Mouse (Mus musculus): ENCODE results near the gene Col12a1.

The Col12a1 gene

DNA sequence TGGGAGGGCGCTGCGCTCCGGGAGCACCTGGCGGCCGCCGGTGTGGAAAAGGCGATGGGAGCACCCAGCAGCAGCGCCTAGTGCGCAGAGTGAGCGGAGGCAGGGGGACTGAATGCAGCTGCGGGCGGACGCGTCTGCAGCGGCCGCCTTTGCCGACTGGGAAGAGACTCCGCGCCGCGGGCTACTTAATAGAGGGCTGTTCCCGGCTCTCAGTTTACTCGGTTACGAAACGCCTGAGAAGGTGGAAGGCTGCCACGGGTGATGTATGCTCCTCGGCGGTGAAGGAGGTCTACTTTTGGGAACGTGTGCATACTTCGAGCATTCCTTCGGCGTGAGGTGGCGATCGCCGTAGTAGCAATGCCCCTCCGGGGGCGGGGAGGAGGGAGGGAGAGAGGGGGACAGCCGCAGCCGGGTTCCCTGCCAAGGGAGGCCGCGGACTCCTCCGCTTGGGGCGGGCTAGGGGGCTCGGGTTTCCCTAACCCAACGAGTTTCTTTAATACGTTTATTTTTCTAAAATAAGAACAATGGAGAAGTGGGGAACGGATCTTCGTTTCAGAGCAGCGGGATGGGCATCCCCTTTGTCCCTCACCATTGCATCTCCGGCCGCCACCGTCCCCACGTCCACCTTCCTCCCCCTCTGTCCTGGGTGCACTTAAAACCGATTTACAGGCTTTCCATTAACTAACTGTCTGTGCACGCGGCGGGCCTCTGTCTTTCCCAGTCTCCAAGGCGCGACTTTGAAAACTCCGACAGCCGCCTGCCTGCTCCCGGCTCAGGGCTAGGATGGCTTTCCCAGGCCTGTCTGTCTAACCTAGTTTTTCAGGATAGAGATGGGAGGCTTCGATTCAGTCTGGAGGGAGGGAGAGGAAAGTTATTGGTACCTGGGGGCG is at the start of gene Col12a1:
Gene Col12a1 (minus strand): TSS at position 351 of the 890 bp plus-strand sequence.
- no peak for DNase-seq

DNA sequence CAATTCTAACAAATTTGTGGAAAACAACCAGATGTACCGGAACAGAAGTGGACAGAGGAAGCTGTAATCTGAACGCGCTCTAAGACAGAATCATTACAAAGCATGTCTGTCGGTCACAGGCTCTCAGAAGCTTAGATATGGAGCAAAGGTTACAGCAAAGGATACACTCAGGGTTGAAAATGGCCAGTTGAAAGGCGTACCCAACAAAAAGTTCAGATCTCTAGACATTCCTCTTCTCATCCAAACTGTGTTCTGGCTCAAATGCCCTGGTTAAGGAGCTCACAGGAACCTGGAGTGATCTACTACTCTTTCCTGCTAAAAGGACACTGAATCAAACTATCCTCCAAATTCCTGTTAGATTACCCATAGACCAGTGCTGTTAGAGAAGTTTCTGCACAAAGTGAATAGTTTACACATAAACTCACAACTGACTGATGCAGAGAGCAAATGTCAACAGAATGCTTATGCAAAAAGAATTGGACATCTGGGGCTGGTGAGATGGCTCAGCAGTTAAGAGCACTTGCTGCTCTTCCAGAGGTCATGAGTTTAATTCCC is 48.4 kb upstream of the Col12a1 start:
- DNase-seq = no peak

DNA sequence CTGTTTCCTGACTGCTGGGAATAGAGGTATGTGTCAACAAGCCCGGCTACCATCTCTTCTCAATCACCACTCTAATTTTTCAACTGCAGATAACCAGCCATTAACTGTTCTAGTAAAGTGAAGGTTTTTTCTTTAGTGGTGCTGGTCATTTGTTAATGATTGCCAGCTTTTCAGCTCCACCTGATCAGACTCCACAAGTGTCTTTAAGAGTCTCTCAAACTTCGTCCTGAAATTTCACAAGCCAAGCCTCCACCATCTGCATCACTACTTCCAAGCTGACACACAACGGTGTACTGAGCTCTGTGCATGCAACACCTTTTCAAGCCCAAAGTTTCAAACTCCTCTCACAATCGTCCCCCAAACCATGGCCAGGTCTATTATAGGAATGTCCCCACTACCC is 46.7 kb upstream of the Col12a1 start:
- no peak for DNase-seq

DNA sequence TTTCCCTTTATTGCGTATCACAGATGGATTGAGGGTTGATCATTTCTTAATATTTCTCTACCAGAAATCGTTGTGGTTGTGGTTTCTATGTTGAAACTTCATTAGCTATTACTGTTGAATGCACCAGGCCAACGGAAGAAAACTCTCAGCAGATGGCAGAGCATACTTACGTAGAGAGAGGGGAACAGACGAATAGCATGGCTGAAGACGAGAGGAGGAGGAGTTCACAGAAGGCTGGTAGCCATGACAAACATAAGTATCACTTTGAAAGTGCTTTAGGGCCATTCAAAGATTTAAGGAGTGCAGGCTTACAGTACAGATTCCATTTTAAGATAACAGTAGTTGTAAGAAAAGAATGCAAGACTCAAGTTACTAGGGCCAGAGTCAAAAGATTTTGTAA is 43.9 kb upstream of the Col12a1 start:
- DNase-seq = no peak

DNA sequence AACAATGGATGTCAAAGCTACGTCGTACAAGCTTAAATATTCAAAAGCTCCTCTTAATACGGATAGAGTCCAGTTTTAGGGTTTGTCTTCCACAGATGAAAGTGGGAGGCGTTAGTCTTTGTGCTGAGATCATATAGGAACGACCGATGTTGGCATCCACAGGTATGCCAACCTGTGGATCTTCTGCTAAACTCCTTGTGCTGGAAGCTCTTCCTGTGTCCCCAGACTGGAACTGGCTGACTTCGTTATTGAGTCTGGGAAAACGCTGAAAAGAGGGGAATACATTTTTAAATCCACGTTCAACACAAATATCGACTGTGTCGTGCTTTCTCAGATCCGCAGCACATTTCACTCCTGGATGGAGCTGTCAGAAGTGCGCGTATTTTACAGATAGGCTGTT is 41.4 kb upstream of the Col12a1 start:
- no peak for DNase-seq

DNA sequence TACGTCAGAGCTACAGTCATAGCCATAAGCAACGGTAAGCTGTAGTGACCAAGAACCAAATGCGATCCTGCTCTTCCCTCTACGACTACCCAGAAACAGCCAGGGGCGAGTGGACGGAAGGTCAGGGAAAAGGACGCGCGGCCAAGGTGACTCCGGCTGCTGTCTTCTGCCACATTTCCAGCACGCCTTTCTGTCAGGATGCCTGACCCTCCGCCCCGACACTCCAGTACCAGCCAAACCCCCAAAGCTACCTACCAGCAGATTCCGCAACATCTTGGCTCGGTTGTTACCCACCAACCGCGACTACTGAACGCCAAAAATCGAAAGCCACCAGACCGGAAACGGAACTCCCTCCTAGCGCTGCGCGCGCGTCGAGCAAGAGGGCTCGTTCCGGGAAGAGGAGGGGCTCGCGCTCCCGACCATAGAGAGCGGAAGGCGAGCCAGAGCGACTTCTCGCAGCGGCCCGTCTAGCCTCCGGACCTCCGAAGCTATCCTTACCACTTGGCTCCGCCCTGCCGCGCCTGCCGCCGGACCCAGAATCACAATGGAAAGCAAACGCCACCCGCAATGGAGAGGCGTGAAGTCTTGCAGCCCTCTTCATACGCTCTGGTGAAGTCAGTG is 40.9 kb upstream of the Col12a1 start, which contains the start of gene Cox7a2:
Gene Cox7a2 (minus strand): TSS at position 494 of the 621 bp plus-strand sequence.
- peak; percentile 97 for DNase-seq

DNA sequence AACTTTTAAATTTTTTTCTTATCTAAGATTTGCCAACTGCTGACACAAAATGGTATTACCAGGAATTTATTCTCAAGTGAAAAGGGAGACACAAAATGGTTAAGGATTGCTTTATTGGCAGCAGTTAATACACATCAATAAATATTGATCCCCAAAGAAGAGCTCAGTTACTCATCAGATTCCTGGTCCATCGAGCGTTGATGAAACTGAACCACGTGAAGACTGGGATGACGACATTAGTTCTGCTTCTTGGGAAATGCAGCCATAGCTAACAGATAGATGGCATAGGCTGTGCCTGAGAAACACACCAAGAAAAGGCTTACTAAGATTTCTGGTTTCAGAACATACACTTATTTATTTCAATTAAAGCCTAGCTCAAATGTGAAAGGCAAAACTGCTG is 36.7 kb upstream of the Col12a1 start:
- DNase-seq = no peak

DNA sequence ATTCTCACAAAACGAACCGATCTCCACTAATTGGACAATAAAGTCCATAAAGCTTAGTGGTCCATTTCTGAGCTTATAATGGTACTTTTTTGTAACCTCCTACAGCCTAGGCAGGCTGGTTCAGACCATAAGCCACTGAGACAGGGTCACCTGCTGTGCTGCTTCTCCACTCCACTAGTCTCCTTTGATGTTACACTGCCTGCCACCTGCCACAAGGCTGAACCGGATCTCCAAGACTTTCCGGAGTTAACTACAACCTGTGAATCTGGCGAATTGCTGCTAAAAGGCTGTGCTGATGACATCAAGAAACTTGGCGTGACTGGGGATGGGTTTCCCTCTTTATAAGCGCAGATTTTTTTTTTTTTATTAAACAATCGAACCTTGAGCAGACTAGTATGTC is 33.2 kb upstream of the Col12a1 start:
- DNase-seq = no peak

DNA sequence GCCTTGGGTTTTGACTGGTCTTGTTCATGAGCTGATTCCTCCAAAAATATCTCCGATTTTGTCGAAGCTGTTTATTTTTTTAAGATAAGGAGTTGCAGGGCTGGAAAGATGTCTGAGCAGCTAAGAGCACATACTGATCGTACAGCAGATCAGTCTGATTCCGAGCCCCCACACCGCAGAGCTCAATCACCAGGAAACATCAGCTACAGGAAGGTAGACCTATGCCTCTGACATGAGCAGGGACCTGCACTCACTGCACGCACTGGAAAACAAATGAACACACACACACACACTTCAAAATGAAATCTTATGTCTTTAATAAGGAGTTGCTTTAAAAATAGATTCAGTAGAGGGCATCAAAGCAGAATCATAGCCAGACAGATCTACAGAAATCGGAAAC is 32.1 kb upstream of the Col12a1 start:
- no peak for DNase-seq

DNA sequence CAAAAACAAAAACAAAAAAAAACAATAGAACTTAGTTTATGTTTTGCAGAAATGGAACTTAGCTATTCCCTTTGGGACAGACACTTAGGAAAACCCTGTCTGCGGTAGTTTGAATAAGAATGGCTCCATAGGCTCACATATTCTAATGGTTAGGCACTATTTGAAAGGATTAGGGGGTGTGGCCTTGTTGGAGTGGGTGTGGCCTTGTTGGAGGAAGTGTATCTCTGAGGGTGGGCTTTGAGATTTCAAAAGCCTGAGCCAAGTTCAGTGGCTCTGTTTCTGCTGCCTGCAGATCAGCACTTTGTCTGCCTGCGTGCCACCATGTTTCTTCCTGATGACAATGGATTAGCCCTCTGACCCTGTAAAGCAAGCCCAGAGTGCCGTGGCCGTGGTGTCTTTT is 26.4 kb upstream of the Col12a1 start:
- no peak for DNase-seq

DNA sequence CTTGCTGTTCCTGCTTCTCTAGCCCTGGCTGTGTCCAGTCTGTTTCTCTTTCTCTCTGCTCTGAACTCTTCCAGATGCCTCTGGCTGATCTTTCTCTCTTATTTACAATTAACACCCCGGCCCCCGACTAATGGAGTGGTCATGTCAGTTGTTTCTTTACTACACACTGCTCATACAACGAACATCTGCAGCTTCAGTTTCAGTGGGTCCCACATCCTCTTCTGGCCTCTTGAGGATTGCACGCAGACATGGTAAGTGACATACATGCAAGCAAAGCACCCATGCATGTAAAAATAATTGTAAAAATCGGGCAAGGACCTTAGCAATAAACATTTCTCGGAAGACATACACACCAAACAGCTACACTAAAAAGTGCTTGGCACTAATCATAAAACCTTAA is 17.0 kb upstream of the Col12a1 start:
- no peak for DNase-seq

DNA sequence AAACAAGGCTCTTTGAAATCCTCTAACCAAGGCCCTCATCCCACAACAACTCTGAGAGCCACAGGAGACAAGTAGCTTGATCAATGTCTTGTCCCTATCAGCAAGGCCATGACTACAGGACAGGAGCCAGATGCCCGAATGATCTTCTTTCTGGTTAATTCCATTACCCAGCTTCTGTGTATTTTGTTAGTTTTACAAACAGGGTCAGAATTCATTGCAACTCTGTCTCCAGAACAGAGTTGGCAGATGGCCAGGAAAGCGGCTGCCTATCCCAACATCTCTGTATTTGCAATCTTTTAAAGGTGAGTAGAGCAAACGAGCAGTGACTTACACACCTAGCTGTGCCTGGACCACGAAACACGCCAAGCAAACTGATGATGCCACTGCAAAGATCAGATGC is 11.7 kb upstream of the Col12a1 start:
- DNase-seq = no peak

DNA sequence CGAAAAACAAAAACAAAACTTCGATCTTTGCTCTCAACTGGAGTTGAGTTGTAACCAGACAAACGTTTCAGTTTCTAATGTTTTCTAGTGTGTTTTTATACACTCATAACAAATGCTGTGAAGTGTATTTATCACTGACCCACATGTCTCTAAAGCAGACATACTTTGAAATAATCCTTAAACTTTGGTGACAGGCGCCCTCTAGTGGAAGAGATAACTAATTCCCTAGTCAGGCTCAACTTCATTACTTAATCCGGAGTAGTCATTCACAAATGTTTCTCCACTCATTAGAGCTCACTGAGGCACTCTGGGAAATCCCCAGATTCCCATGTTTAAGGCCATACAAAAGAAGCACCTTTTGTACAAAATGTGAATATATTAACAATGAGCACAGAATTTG is 4.5 kb upstream of the Col12a1 start:
- DNase-seq = no peak

DNA sequence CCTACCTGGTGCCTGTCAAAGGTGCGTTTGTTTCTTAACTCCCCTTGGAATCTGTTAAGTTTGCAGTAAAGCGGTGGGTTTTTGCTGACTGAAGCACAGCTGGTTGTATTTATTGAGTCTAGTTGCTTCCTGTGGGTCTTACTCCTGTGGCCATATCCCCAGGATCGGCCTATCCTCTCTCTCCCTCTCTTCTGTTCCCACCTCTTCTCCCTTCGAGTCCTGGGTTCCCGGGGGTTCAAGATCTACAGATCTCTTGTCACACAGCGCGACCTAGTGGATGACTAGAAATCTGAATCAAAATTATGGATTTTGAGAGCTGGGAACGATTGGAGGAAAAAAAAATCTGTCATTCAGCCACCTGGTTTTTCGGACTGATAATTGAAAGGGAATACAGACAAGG is 2.4 kb upstream of the Col12a1 start:
- peak; percentile 23 for DNase-seq

DNA sequence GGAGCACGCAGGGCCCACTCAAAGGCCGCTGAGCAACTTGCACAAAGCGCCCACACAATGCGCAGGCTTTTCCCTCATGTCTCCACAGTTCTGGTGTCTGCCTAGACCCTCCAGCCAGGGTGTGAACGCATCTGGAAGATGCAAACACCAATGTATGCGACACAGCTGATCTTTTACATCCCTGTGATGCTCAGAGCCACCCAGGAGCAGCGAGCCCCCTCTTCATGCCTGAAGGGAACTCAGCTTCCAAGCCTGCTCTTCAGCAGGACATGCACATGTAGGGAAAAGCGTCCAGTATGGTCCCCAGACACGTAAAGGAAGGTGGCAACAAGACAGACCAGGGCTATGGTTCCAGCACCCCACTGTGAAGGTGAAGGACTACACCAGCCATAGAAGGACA is 1.5 kb upstream of the Col12a1 start:
- no peak for DNase-seq

DNA sequence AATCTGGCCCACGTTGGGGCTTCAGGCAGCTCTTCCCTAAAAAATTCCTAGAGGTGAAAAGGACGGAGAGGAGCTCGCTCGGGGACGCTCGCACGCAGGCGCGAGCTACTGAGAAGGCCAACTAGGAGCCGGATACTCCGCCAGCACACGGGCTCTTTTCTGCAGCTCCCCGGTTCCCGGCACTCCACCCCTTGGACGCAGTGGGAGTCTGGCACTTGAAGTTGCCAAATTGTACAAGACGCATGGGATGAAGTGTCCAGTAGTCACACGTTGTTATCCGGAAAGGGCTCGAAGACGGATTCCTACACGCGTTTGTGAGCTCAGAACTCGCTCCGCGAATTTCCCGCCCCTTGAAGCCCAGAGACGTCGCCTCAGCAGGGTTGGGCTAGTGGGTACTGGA is 820 bp upstream of the Col12a1 start:
- DNase-seq = no peak

DNA sequence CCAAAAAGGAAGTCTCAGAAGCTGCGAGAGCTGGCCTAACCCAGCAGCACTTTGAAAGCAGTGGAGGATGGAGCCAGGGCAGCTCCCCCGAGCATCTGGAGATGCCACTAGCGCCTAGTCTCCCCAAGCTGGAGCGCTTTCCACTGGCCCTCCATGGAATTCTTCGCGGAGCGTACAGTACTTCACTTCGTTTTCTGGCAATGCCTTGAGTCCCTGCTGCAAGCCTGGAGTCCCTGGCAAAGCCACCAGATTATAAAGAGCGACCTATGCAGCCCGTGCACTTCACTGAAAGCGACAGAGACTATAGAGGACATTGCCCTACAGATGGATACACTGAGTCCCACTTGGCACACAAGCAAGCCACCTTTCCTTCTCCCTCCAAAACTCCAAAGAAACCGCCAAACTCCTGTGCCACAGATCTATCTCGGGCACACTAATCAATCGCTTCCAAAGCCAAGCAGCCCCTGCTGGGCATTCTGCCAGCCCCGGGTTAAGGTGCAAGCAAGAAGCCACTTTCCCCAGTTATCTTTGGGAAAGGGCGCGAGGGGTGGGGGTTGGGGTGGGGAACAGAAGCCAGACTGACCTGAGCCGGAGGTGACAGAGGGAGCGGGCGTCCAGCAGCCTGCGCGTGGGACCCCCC is 675 bp downstream of the Col12a1 start:
- DNase-seq = no peak

DNA sequence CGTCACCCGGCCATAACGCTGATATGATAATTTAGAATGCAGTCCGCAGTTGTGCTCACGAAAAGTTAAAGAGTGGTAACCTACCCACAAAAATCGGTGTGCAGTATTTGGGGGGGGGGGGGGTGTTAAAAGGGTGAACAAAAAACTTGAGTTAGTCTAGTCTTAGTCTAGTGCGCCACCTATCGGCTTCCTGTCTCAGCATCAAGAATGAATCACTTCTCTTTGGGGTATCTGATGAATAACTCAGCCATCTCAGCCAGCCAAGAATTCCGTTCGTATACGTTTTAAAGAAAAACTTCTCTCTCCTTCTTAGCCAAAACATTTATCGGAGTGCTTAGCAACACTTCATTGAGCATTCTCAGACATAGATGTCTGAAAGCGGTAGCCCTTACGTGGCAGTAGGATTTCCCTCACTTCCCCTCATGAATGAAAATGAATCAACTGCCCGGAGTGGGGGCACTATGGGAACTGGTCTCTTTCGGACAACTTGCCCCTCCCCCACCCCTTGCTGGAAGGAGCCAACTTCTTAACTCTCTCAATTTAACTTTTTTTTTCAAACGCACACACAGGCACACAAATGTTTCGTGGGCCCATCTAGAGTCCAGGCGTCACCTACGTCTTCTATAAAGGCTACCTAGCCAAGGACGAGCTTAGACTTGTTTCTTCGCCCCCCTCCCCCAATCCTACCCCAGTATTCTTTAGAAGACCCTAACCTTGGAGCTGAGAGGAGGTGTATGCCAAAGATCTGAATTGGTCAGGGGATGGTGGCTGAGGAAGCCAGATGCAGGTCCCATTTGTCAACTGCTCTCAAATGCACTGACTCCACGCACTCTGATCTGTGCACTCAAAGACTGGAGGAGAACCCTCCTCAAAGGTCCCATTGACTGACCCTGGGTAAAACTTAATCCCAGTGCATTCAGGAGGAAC is 1.5 kb downstream of the Col12a1 start:
- DNase-seq = peak; percentile 57

DNA sequence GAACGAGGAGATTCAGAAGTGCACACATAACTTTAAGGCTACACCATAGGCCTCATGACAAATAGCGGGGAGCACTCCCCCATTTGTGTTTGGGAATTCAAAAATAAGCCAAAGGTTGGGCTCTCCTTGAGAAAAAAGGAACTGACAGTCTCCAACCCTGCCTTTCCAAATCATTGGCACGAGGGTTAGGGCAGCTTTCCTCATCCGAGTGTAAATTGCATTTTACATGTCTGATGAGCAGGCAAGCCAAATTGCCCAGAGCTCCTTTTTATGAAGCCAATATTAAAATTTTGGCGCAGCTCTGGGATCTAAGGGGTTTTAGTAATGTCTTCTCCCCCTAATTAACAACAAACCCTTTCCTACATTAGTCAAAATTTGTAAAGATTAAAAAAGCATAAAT is 2.1 kb downstream of the Col12a1 start:
- no peak for DNase-seq

DNA sequence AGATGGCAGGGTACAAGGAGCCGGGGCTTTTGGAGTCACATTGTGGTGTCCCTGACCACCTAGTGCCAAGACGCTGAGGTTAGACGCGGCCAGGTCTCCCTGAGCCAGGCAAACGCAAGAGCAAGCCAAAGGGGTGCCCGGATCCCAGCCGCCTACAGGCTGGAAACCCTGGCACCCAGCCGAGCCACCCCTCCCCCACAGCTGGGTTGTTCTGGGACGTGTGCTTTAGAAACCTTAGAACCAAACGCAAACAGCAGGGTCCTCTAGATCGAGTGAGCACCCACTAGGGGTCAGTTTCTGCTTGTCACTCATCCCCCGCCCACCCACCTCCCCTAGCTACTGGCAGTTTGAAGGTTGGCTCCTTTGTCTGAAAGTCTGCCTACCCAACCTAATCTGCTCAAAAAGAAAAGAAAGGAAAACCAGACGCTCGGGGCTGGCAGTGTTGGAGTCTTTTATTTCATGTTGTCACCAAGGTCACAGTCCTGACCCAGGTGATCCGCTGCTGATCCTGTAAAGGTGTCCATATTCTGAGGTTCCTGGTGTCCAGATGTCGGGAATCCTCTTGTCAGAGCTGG is 4.1 kb downstream of the Col12a1 start:
- no peak for DNase-seq

DNA sequence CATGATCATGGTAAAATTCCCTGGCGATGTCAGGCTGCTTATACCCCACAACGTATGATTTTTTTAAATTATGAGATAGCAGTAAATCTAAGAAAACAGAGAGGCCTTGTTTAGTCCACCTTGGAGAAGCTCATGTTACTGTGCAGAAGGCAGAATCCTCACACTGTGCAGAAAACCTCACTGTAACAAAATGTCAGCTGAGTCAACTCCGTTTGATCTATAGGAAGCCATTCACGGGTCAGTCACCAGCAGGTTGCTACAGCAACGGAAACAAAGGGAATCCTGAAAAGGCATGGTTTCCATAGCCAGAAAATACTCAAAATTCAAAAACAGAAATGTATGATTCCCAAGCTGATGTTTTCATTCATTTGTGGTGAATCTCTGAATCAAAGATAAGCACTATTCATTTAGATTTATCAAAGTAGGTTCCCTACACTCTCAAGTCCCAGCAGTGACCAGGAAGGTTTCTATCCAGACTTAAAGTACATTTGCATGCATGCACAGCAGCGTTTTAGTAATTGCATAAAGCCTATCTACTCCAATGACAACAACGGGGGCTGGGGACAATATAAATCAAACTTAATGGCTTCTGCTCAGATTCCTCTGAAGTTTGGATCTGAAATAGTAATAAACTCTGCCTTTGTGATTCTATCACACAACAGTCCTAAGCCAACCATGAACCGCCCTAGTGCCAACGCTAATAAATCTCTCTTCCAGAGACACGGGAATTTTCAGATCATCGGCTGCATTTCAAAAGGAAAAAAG is 28.7 kb downstream of the Col12a1 start:
- no peak for DNase-seq
